Mouse (Mus musculus): Measurements from ENCODE around the gene Tnfrsf14. TPM values are rescaled to one million over a fixed set of nuclear protein-coding genes. Genes with fewer than 3 reads are reported as not detected.
A peak's percentile ranks its signal among the peaks of the same experiment; 100 is the strongest.

The Tnfrsf14 gene
- polyA plus RNA-seq, 1 experiment, result 177 TPM

DNA sequence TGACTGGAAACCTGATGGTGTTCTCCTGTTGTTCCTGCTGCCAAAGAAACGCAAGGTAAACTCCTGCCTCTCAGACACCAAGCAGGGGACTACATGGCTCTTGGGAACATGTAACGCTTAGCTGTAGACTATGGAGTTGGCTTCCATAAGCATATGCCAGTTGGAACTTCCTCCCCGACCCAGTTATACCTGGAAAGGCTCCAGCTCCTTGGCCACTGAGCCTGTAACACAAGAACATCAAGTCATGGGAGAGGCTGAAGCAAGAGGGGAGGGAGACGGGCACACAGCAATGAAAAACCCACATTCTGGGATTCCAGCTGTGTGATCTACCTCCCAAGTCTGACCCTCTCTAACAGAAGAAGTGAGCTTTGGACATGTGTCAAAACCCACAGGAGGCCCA, 6.1 kb downstream of the Tnfrsf14 start:
- H3K4me3 ChIP-seq (ENCODE audit: low read depth, low read length), result no peak overlapping the region
- H3K27me3 ChIP-seq (ENCODE audit: control insufficient read depth, insufficient read depth, low read length), result no peaks in the 10 kb centered on the region
- peaks cover 60% of the 10 kb centered on the region for H3K36me3 ChIP-seq (ENCODE audit: control insufficient read depth, insufficient read depth, low read length)
- H3K27ac ChIP-seq (ENCODE audit: insufficient read depth, low read depth, low read length), result no peak overlapping the region
- peaks cover 16% of the 10 kb centered on the region for H3K4me1 ChIP-seq (ENCODE audit: control insufficient read depth, insufficient read depth, insufficient read length, low read length)
- WGBS, result 79% methylated on average over 4 of the region's 4 CpGs
- TF ChIP-seq POLR2A (IDR thresholded peaks at IDR 0.05; ENCODE audit: low read depth, low read length) (no peak), CTCF (IDR thresholded peaks at IDR 0.05; ENCODE audit: extremely low read depth, insufficient read length, insufficient replicate concordance, low read depth, low read length) (no peak)

DNA sequence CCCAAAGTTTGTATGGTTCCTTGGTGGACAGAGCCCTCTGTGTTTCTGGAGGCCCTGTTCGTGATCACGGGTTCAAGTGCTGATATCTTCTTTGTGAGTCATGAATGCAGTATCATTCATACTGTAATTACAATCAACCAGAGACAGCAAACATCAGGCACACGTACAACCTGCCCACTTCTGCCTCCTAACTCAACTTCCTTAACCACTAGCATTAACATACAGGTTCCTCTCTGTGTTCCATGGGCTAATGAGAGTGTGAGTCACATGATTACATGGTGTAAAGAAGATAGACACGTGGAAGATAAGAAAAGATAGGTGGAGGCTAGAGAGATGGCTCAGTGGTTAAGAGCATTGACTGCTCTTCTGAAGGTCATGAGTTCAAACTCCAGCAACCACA, 11.7 kb downstream of the Tnfrsf14 start:
- TF ChIP-seq POLR2A (IDR thresholded peaks at IDR 0.05; ENCODE audit: low read depth, low read length), result no peak
- TF ChIP-seq CTCF (IDR thresholded peaks at IDR 0.05; ENCODE audit: extremely low read depth, insufficient read length, insufficient replicate concordance, low read depth, low read length), result no peak
- WGBS, result 35% methylated on average over 4 of the region's 4 CpGs
- H3K27me3 ChIP-seq (ENCODE audit: control insufficient read depth, insufficient read depth, low read length), result no peaks in the 10 kb centered on the region

GRCm38 (mm10) chr4:154915286-154915685, 13.1 kb downstream of the Tnfrsf14 start:
- peak overlapping the region; percentile 92 for H3K27ac ChIP-seq (ENCODE audit: insufficient read depth, low read depth, low read length)
- no peak for TF ChIP-seq POLR2A (IDR thresholded peaks at IDR 0.05; ENCODE audit: low read depth, low read length)
- no peak for TF ChIP-seq CTCF (IDR thresholded peaks at IDR 0.05; ENCODE audit: extremely low read depth, insufficient read length, insufficient replicate concordance, low read depth, low read length)

More for the DNA sequence above, 11.7 kb downstream of the Tnfrsf14 start:
- Histone ChIP-seq H3K27ac (ENCODE audit: insufficient read depth, low read depth, low read length) (peak overlapping the region; percentile 92), H3K4me1 (ENCODE audit: control insufficient read depth, insufficient read depth, insufficient read length, low read length) (peaks cover 40% of the 10 kb centered on the region), H3K36me3 (ENCODE audit: control insufficient read depth, insufficient read depth, low read length) (peaks cover 24% of the 10 kb centered on the region), H3K4me3 (ENCODE audit: low read depth, low read length) (no peak overlapping the region)

DNA sequence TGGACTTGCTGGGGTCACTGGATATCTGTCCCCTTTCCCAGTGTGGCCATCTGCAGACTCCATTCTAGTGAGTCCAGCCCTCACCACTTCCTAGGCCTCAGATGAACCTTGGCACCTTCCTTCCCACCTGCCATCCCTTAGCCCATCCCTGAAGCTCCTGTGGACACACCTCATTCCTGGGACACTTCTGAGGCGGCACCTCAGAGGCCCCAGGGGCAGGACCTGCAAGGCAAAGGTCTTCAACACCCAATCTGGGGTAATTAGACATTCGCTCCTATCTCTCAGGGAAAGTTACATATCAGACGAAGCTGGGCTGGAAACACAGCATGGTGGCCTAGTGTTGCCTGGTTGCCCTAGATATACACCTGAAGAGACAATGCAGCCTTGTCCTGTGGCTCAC, 13.7 kb downstream of the Tnfrsf14 start:
- Histone ChIP-seq H3K36me3 (ENCODE audit: control insufficient read depth, insufficient read depth, low read length) (peaks cover 18% of the 10 kb centered on the region), H3K4me1 (ENCODE audit: control insufficient read depth, insufficient read depth, insufficient read length, low read length) (peaks cover 54% of the 10 kb centered on the region), H3K27ac (ENCODE audit: insufficient read depth, low read depth, low read length) (peak overlapping the region; percentile 92), H3K4me3 (ENCODE audit: low read depth, low read length) (no peak overlapping the region), H3K27me3 (ENCODE audit: control insufficient read depth, insufficient read depth, low read length) (no peaks in the 10 kb centered on the region)
- WGBS, result 44% methylated on average over 3 of the region's 3 CpGs
- TF ChIP-seq POLR2A (IDR thresholded peaks at IDR 0.05; ENCODE audit: low read depth, low read length), result 0 out of 2 replicates have a peak, but pooled peaks have one; percentile 16
- no peak for TF ChIP-seq CTCF (IDR thresholded peaks at IDR 0.05; ENCODE audit: extremely low read depth, insufficient read length, insufficient replicate concordance, low read depth, low read length)

More at GRCm38 (mm10) chr4:154915286-154915685, 13.1 kb downstream of the Tnfrsf14 start:
- Histone ChIP-seq H3K4me3 (ENCODE audit: low read depth, low read length) (peak overlapping the region; percentile 27), H3K36me3 (ENCODE audit: control insufficient read depth, insufficient read depth, low read length) (peaks cover 18% of the 10 kb centered on the region), H3K27me3 (ENCODE audit: control insufficient read depth, insufficient read depth, low read length) (no peaks in the 10 kb centered on the region), H3K4me1 (ENCODE audit: control insufficient read depth, insufficient read depth, insufficient read length, low read length) (peaks cover 53% of the 10 kb centered on the region)
- 32% methylated on average over 10 of the region's 10 CpGs for WGBS

DNA sequence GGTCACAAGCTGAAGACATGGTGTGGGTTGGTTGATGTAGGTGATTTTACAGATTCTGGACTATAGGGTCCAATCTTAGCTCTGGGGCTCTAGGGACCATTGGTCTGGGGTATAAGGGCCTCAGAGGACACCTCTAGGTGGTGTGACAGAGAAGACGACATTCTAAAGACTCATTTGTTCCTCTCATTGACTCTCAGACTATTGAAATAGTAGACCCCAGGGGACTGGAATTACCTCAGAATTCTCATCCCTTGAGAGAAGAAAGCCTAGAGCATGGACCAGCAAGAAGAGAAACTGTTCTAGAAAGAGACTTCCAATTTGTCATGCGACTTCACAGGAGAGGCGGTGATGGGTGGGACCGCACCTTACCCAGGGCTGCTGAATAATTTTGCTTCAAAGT, 14.1 kb downstream of the Tnfrsf14 start:
- 83% methylated on average over 4 of the region's 4 CpGs for WGBS
- peaks cover 56% of the 10 kb centered on the region for H3K4me1 ChIP-seq (ENCODE audit: control insufficient read depth, insufficient read depth, insufficient read length, low read length)
- H3K27ac ChIP-seq (ENCODE audit: insufficient read depth, low read depth, low read length), result peak overlapping the region; percentile 82

GRCm38 (mm10) chr4:154913845-154914244, 14.5 kb downstream of the Tnfrsf14 start:
- peak overlapping the region; percentile 82 for H3K27ac ChIP-seq (ENCODE audit: insufficient read depth, low read depth, low read length)
- H3K4me3 ChIP-seq (ENCODE audit: low read depth, low read length), result no peak overlapping the region
- 62% methylated on average over 3 of the region's 3 CpGs for WGBS
- no peak for TF ChIP-seq CTCF (IDR thresholded peaks at IDR 0.05; ENCODE audit: extremely low read depth, insufficient read length, insufficient replicate concordance, low read depth, low read length)
- no peak for TF ChIP-seq POLR2A (IDR thresholded peaks at IDR 0.05; ENCODE audit: low read depth, low read length)
- no peaks in the 10 kb centered on the region for H3K27me3 ChIP-seq (ENCODE audit: control insufficient read depth, insufficient read depth, low read length)
- H3K4me1 ChIP-seq (ENCODE audit: control insufficient read depth, insufficient read depth, insufficient read length, low read length), result peaks cover 56% of the 10 kb centered on the region
- peaks cover 17% of the 10 kb centered on the region for H3K36me3 ChIP-seq (ENCODE audit: control insufficient read depth, insufficient read depth, low read length)

More for the DNA sequence above, 14.1 kb downstream of the Tnfrsf14 start:
- peaks cover 18% of the 10 kb centered on the region for H3K36me3 ChIP-seq (ENCODE audit: control insufficient read depth, insufficient read depth, low read length)
- no peak overlapping the region for H3K4me3 ChIP-seq (ENCODE audit: low read depth, low read length)
- TF ChIP-seq CTCF (IDR thresholded peaks at IDR 0.05; ENCODE audit: extremely low read depth, insufficient read length, insufficient replicate concordance, low read depth, low read length), result no peak
- TF ChIP-seq POLR2A (IDR thresholded peaks at IDR 0.05; ENCODE audit: low read depth, low read length), result no peak
- no peaks in the 10 kb centered on the region for H3K27me3 ChIP-seq (ENCODE audit: control insufficient read depth, insufficient read depth, low read length)

GRCm38 (mm10) chr4:154911644-154912043, 16.7 kb downstream of the Tnfrsf14 start:
- H3K27me3 ChIP-seq (ENCODE audit: control insufficient read depth, insufficient read depth, low read length), result no peaks in the 10 kb centered on the region
- peaks cover 59% of the 10 kb centered on the region for H3K4me1 ChIP-seq (ENCODE audit: control insufficient read depth, insufficient read depth, insufficient read length, low read length)
- H3K36me3 ChIP-seq (ENCODE audit: control insufficient read depth, insufficient read depth, low read length), result peaks cover 4% of the 10 kb centered on the region; the same call in 1 of the 2 replicates
- no peak overlapping the region for H3K4me3 ChIP-seq (ENCODE audit: low read depth, low read length)
- TF ChIP-seq CTCF (IDR thresholded peaks at IDR 0.05; ENCODE audit: extremely low read depth, insufficient read length, insufficient replicate concordance, low read depth, low read length) (no peak), POLR2A (IDR thresholded peaks at IDR 0.05; ENCODE audit: low read depth, low read length) (peak; percentile 39; the same call in 1 of the 2 replicates)
- peak overlapping the region; percentile 87 for H3K27ac ChIP-seq (ENCODE audit: insufficient read depth, low read depth, low read length)
- 27% methylated on average over 2 of the region's 2 CpGs for WGBS
